Mouse (Mus musculus): ENCODE results near the gene Dpyd. TPM values are rescaled to one million over a fixed set of nuclear protein-coding genes. Genes with fewer than 3 reads are reported as not detected.
A peak's percentile ranks its signal among the peaks of the same experiment; 100 is the strongest.

The Dpyd gene
- polyA plus RNA-seq, 1 experiment from 2014 or later = 4.7 TPM

DNA sequence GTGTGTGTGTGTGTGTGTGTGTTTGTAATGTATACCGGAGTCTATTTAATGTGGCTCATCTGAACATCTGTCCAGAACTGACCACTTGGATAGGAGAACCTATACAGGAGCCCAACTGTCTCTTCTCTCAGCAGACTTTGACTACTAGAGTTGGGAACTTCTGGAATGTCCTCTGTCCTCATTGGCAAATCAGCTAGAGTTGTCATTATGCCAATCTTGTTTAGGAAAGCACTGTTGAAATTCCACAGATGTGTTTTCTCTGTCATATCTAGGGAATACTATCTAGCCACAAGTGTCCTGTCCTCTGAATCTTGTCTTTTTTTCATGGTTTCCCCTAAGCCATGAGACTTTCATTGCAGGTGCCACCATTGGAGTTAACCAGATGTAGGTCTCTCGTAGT, 718.7 kb downstream of the Dpyd start:
- 96% methylated on average over 2 of the region's 2 CpGs for WGBS
- Histone ChIP-seq H3K27me3 (ENCODE audit: control insufficient read depth, insufficient read depth, low read length) (no peaks in the 10 kb centered on the region), H3K9me3 (ENCODE audit: control insufficient read depth, low read length) (no peaks in the 10 kb centered on the region), H3K9ac (ENCODE audit: low read length) (no peak overlapping the region), H3K27ac (ENCODE audit: low read depth, low read length) (no peak overlapping the region), H3K4me1 (ENCODE audit: control insufficient read depth, insufficient read depth, low read length) (no peaks in the 10 kb centered on the region), H3K36me3 (ENCODE audit: control insufficient read depth, insufficient read depth, low read length) (no peaks in the 10 kb centered on the region), H3K4me3 (ENCODE audit: low read depth, low read length) (no peak overlapping the region), H3K4me2 (ENCODE audit: low read depth) (no peak overlapping the region)
- ATAC-seq (ENCODE audit: insufficient read depth, low FRiP score, low TSS enrichment) (no peak), DNase-seq (ENCODE audit: low spot score) (no peak)

DNA sequence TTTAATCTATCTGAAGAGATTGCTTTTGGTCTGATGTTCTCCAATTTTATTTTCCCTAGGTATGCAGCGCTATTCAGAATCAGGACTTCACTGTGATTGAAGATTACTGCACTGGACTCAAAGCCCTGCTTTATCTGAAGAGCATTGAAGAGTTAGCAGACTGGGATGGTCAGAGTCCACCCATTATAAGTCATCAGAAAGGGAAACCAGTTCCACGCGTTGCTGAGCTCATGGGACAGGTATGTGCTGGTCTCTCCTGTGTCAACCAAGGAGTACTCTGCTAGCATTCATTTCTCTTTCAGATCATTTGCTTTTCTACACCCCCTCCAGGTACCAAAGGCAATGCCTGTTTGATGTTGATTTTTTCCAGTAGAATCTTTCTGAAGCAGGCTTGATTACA, 752.8 kb downstream of the Dpyd start:
- WGBS = 89% methylated on average over 3 of the region's 3 CpGs

DNA sequence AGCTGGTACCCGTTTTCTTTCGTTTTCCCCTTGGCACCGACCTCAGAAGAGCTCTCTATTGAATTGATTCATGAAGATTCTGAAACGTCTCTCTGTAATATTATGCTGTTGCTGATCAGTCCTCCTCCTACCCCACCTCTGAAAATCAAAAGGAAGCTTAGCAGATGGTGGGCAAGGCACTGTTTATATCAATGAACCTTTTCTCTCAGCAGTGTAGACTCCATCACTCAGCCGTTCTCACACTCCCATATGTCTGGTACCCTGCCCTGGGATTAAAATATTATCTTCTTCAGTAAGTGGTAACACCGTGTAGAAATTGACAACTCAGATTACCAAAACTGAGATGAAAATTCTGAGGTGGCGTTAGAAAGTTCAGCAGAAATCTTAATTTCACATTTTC, 767.1 kb downstream of the Dpyd start:
- Histone ChIP-seq H3K9ac (ENCODE audit: low read length) (no peak overlapping the region), H3K36me3 (ENCODE audit: control insufficient read depth, insufficient read depth, low read length) (no peaks in the 10 kb centered on the region), H3K9me3 (ENCODE audit: control insufficient read depth, low read length) (no peaks in the 10 kb centered on the region), H3K27ac (ENCODE audit: low read depth, low read length) (no peak overlapping the region), H3K4me2 (ENCODE audit: low read depth) (no peak overlapping the region), H3K4me1 (ENCODE audit: control insufficient read depth, insufficient read depth, low read length) (no peaks in the 10 kb centered on the region), H3K27me3 (ENCODE audit: control insufficient read depth, insufficient read depth, low read length) (no peaks in the 10 kb centered on the region), H3K4me3 (ENCODE audit: low read depth, low read length) (no peak overlapping the region)
- DNase-seq (ENCODE audit: low spot score) (no peak), ATAC-seq (ENCODE audit: insufficient read depth, low FRiP score, low TSS enrichment) (no peak)
- 83% methylated on average over 7 of the region's 7 CpGs for WGBS

More for the DNA sequence above, 752.8 kb downstream of the Dpyd start:
- Histone ChIP-seq H3K4me2 (ENCODE audit: low read depth) (no peak overlapping the region), H3K27ac (ENCODE audit: low read depth, low read length) (no peak overlapping the region), H3K4me1 (ENCODE audit: control insufficient read depth, insufficient read depth, low read length) (no peaks in the 10 kb centered on the region), H3K36me3 (ENCODE audit: control insufficient read depth, insufficient read depth, low read length) (no peaks in the 10 kb centered on the region), H3K9ac (ENCODE audit: low read length) (no peak overlapping the region), H3K9me3 (ENCODE audit: control insufficient read depth, low read length) (no peaks in the 10 kb centered on the region), H3K27me3 (ENCODE audit: control insufficient read depth, insufficient read depth, low read length) (no peaks in the 10 kb centered on the region), H3K4me3 (ENCODE audit: low read depth, low read length) (no peak overlapping the region)
- DNase-seq (ENCODE audit: low spot score) (no peak), ATAC-seq (ENCODE audit: insufficient read depth, low FRiP score, low TSS enrichment) (no peak)

DNA sequence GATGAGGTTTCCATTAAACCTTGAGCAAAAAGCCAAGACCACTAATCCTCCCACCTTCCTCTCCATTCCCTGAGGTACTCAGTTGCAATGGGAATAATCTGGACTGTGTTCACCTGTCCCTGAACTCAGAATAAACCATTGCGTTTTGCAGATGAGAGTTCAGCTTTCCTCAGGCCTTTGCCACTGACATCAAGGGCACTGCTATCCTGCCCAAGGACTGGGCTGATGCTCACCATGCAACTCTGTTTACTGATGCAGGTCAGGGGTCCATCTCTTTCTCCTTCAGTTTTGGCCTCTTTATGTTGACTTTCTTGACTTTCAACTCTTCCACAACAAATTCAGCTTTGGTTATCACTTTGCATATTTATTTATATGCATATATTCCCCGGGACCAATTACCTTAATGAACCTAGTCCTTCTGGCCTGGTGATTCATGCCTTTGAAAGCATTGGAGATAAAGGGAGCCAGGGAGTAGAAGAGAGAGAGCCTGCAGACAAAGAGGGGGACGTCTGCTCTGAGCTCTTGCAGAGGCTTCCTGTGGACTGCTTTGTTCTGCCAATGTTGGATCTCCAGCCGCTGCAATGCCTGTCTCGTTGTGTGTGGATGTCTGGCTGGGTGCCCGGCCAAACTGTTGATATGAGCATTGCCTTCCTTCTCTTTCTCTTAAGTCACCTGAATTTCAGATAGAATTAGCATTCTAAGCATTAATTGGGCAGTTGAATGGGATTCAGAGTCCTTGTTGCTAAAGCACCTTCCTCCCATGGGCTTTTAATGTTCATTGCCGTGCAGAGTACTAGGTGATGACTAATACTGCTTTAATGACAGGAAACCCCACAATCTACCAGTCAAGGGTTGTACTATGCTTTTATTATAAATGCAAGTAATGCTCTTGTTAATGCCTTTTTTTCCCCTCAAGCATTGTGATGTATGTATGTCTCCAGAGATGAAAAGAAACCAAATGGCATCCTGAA, 771.7 kb downstream of the Dpyd start:
- 38% methylated on average over 7 of the region's 7 CpGs for WGBS

DNA sequence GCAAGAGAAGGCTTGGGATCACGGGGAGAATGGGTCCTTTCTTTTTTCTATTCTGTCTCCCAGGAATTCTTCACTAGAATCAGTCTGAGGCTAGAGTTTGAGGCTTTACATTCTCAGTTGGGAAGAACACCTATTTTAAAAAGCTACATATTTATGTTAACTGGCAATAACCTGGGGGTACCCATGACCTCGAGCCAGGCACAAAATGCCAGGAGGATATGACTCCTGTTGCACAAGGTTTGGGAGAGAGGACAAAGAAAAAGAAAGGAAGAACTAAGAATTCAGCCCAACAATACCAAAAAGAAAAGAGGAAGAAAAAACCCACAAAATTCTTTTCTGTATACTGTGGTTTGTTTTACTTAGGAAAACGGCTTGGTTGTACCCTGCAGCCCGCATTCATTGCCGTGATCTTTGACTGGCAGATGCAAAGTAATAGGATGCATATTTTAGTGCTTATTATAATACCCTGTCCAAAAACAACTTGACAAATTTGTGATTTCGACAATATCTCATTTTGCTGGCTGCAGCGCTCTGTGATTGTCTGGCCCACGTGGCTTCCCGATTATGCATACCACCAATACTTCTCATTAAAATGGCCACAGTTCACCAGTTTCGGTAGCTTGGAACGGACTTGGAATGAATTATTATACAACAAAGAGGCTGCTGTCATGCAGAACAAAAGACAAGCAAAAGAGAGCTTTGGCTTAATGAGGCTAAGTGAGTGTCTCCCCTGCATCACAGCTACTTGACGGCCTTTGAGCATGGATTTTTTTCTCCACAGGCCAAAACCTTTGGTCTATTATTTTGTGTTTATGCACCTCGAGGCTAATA, 799.8 kb downstream of the Dpyd start:
- Histone ChIP-seq H3K4me1 (ENCODE audit: control insufficient read depth, insufficient read depth, low read length) (no peaks in the 10 kb centered on the region), H3K36me3 (ENCODE audit: control insufficient read depth, insufficient read depth, low read length) (no peaks in the 10 kb centered on the region), H3K9ac (ENCODE audit: low read length) (no peak overlapping the region), H3K9me3 (ENCODE audit: control insufficient read depth, low read length) (no peaks in the 10 kb centered on the region), H3K4me2 (ENCODE audit: low read depth) (no peak overlapping the region), H3K27me3 (ENCODE audit: control insufficient read depth, insufficient read depth, low read length) (no peaks in the 10 kb centered on the region), H3K4me3 (ENCODE audit: low read depth, low read length) (no peak overlapping the region), H3K27ac (ENCODE audit: low read depth, low read length) (no peak overlapping the region)
- DNase-seq (ENCODE audit: low spot score) (peak; percentile 18), ATAC-seq (ENCODE audit: insufficient read depth, low FRiP score, low TSS enrichment) (peak; percentile 86)
- WGBS = 62% methylated on average over 13 of the region's 13 CpGs

More for the DNA sequence above, 771.7 kb downstream of the Dpyd start:
- H3K27ac ChIP-seq (ENCODE audit: low read depth, low read length) = no peak overlapping the region
- no peaks in the 10 kb centered on the region for H3K4me1 ChIP-seq (ENCODE audit: control insufficient read depth, insufficient read depth, low read length)
- DNase-seq (ENCODE audit: low spot score) (no peak), ATAC-seq (ENCODE audit: insufficient read depth, low FRiP score, low TSS enrichment) (no peak)
- H3K27me3 ChIP-seq (ENCODE audit: control insufficient read depth, insufficient read depth, low read length) = no peaks in the 10 kb centered on the region
- H3K36me3 ChIP-seq (ENCODE audit: control insufficient read depth, insufficient read depth, low read length) = no peaks in the 10 kb centered on the region
- H3K4me2 ChIP-seq (ENCODE audit: low read depth) = no peak overlapping the region
- H3K4me3 ChIP-seq (ENCODE audit: low read depth, low read length) = no peak overlapping the region
- no peak overlapping the region for H3K9ac ChIP-seq (ENCODE audit: low read length)
- H3K9me3 ChIP-seq (ENCODE audit: control insufficient read depth, low read length) = no peaks in the 10 kb centered on the region

DNA sequence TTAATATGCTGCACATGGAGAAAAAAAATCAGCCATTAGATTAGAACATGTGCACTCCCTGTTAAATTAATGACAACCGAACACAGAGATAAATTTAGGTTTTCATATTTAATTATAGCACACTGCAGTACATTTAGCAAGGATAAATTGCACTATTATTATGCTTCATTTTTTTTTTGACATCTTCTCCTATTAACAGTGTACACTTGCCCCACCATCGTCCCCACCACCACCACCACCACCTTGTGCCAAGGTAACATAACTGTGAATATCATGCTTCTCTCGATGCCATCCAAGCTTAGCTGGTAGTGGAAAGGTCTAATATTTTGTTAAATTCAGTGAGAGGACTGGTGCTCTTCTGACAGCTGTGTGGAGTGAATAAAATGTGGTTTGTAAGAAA, 800.5 kb downstream of the Dpyd start:
- H3K4me3 ChIP-seq (ENCODE audit: low read depth, low read length) = no peak overlapping the region
- ATAC-seq (ENCODE audit: insufficient read depth, low FRiP score, low TSS enrichment) (0 out of 2 replicates have a peak, but pooled peaks have one; percentile 9), DNase-seq (ENCODE audit: low spot score) (no peak)
- WGBS = 85% methylated on average over 3 of the region's 3 CpGs
- no peaks in the 10 kb centered on the region for H3K36me3 ChIP-seq (ENCODE audit: control insufficient read depth, insufficient read depth, low read length)
- no peaks in the 10 kb centered on the region for H3K4me1 ChIP-seq (ENCODE audit: control insufficient read depth, insufficient read depth, low read length)
- no peaks in the 10 kb centered on the region for H3K27me3 ChIP-seq (ENCODE audit: control insufficient read depth, insufficient read depth, low read length)
- no peak overlapping the region for H3K27ac ChIP-seq (ENCODE audit: low read depth, low read length)
- no peaks in the 10 kb centered on the region for H3K9me3 ChIP-seq (ENCODE audit: control insufficient read depth, low read length)
- no peak overlapping the region for H3K4me2 ChIP-seq (ENCODE audit: low read depth)
- no peak overlapping the region for H3K9ac ChIP-seq (ENCODE audit: low read length)

DNA sequence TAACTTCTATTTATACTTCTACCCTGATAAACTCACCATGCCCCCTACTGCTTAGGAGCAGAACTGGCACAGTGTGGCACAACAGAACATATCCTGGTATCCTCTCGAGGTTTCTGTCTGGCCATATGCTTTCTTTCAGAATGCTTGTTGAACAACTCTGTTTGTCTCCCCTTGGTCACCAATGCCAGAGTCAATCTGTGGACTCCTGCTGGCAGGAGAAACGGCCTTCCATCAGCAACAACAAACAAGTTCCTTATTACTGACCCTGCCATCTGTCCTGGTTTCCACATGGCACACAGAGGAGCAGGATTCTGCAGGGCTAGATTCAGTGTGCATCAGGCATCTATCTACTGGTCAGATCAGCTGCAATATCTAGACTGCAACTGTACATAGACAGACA, 807.0 kb downstream of the Dpyd start:
- no peak overlapping the region for H3K4me2 ChIP-seq (ENCODE audit: low read depth)
- H3K27me3 ChIP-seq (ENCODE audit: control insufficient read depth, insufficient read depth, low read length) = no peaks in the 10 kb centered on the region
- H3K4me3 ChIP-seq (ENCODE audit: low read depth, low read length) = no peak overlapping the region
- WGBS = 33% methylated on average over 2 of the region's 2 CpGs
- ATAC-seq (ENCODE audit: insufficient read depth, low FRiP score, low TSS enrichment) (no peak), DNase-seq (ENCODE audit: low spot score) (no peak)
- no peaks in the 10 kb centered on the region for H3K36me3 ChIP-seq (ENCODE audit: control insufficient read depth, insufficient read depth, low read length)
- H3K27ac ChIP-seq (ENCODE audit: low read depth, low read length) = no peak overlapping the region
- H3K9me3 ChIP-seq (ENCODE audit: control insufficient read depth, low read length) = no peaks in the 10 kb centered on the region
- no peak overlapping the region for H3K9ac ChIP-seq (ENCODE audit: low read length)
- H3K4me1 ChIP-seq (ENCODE audit: control insufficient read depth, insufficient read depth, low read length) = no peaks in the 10 kb centered on the region

DNA sequence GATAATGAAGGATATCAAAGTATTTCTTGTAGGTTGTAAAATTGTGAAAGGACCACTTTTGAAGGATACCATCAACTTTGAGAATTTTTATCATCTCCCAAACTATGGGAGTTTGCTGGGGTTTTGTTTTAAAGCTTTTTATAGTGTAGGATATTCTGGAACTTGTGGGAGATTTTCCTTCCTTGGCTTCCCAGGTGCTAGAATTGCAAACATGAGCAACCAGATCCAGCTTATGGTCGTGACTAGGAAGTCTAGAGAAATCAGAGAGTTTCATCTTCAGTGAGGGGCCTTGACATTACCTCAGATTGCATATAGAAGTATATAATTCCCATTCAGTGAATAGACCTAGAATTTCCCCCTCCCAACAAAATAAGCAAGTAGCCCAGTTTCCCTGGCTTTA, 819.2 kb downstream of the Dpyd start:
- ATAC-seq (ENCODE audit: insufficient read depth, low FRiP score, low TSS enrichment) = no peak
- H3K9ac ChIP-seq (ENCODE audit: low read length) = no peak overlapping the region
- no peaks in the 10 kb centered on the region for H3K27me3 ChIP-seq (ENCODE audit: control insufficient read depth, insufficient read depth, low read length)
- WGBS = 63% methylated on average over 1 of the region's 1 CpGs
- no peaks in the 10 kb centered on the region for H3K36me3 ChIP-seq (ENCODE audit: control insufficient read depth, insufficient read depth, low read length)
- H3K9me3 ChIP-seq (ENCODE audit: control insufficient read depth, low read length) = no peaks in the 10 kb centered on the region
- H3K4me3 ChIP-seq (ENCODE audit: low read depth, low read length) = no peak overlapping the region
- no peaks in the 10 kb centered on the region for H3K4me1 ChIP-seq (ENCODE audit: control insufficient read depth, insufficient read depth, low read length)
- no peak overlapping the region for H3K27ac ChIP-seq (ENCODE audit: low read depth, low read length)
- H3K4me2 ChIP-seq (ENCODE audit: low read depth) = no peak overlapping the region
- DNase-seq (ENCODE audit: low spot score) = no peak

Data from neural tube, embryonic 11.5 days (tissue).